Mouse (Mus musculus): Measurements from ENCODE around the gene Hoxa3. TPM values are rescaled to one million over a fixed set of nuclear protein-coding genes. Genes with fewer than 3 reads are reported as not detected.

Gene Hoxa3
- polyA plus RNA-seq, 2 experiments from 2014 or later: 0.15 TPM; not detected in 1

DNA sequence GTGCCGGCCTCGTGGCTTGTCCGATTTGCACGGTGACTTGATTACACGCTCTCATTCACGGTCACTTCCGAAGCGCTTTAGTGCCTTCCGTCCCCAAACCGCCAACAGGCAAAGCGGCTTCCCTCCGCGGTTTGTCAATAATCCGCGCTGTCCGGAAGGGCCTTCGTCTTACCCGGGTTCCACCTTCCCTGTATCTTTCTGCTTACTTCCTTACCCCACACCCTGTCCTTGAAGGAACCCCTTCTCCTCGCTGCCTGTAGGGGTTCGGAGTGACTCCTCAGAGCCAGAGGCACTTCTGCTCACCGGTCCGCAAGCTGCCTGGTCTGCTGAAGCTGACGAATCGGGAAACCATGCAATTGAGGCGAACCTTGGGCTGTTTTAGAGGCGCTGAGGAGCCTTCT is 33.3 kb upstream of the Hoxa3 start:
- ATAC-seq: peak; percentile 48

DNA sequence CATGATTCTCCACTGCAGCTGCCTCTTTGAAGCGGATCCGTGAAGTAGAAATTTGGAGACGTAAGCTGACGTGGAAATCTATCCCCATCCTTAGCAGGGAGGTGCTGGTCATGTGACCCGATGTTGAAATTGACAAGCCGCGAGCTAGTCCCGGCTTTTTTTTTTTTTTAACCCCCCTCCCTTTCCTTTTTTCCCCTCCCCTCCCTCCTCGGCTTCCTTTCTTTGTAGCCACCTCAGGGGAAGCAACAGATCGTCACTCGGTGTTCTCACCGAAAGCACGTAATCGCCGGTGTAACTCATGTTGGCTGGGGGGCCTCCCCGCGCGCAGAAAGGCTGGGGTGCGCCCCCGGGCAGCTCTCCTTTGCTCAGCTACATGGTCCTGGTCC is 32.6 kb upstream of the Hoxa3 start, which contains the start of gene Hoxa11:
Hoxa11 (minus strand) TSS at position 54 of the 386 bp plus-strand sequence.
- ATAC-seq: peak; percentile 41

DNA sequence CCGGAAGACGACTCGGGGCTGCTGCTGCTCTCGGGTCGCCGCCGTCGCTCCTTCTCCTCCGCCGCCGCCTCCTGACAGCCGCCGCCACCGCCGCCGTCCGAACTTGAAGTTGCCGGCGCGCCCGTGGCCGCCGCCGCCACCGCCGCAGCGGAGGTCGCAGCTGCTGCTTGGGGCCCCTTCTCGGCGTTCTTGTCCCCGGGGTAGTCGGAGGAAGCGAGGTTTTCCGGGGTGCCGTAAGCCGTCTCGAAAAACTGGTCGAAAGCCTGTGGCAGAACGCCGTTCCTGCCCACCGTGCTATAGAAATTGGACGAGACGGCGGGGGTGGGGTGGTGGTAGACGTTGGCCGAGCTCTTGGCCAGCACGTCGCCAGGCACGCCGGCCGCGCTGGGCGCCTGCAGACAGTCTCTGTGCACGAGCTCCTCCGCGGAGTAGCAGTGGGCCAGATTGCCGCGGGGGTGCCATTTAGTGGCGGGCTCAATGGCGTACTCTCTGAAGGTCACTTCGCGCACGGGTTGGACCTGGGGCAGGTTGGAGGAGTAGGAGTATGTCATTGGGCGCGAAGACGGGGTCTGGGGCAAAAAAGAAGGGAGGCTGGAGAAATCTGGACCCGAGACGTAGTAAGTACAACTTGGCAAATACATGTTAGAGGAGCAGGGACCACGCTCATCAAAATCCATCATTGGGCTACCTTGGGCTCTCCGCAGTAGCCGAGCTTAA is 32.1 kb upstream of the Hoxa3 start:
- no peak for ATAC-seq

DNA sequence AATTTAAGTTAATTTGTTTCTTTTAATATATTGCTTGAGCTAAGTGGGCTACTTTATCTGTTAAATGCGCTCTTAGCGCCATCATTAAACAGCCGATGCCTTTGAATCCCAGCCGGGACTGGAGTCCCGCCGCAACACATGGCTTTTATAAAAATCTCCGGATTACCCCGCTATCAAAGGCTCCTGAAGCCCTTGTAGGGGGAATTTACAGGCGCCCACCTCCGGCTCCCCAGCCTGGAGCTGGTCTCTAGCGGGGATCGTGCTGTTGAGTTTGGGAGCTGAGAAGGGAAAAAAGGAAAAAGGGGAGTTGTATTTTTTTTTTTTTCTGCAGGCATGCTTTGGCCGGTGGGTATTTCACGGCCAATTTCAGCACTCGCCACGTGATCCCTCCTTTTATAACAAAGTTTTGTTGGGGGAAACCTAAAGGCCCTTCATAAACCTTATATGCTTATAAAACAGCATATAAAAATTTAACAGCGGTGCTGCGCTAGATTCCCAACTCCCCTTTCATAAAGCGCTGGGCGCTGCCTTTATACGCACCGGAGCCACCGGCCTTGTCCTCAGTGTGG is 31.4 kb upstream of the Hoxa3 start:
- ATAC-seq: no peak

DNA sequence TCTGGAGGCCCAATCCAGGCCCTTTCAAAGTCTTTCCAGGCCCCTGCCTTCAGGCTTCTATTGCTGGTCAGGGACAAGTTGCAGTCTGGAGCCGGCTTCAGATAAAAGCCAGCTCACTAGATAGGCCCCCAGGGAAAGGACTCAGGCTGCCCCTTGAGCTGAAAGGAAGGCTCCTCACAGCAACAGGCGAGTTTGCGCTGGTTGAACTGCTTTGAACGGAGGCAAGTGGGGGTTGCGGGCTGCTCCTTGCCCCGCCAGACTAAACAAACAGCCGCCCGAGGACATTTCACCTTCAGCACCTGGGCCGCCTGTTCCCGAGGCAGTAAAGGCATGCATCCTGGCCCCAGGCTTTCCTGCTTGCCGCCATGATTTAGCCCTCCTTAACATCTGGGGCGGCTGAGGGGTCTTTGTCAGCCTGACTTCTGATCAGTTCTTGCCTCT is 30.6 kb upstream of the Hoxa3 start:
- no peak for ATAC-seq

DNA sequence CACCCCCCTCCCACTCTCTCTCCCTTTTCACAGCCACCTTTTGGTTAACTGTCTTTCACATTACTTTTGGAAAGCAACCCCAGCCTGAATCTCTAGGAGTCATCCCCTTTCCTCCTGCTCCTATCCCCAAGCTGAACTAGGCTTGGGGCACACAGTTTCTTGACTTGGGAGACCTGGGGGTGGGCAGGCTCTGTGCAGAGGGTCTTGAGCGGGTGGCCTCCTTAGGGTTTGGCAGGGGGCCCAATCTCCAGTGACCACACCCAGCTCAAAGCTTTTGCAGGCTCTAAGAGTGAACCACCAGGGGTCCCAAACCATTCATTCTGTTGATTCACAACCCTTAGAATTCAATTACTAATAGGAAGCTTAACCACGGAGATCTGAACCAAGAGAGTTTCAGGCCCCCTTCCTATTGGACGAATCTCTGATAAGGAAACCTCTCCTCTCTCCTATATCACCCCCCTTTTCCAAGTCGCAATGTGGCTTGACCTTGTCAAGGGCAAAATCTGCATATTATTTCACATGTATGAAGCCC is 29.7 kb upstream of the Hoxa3 start:
- no peak for ATAC-seq

DNA sequence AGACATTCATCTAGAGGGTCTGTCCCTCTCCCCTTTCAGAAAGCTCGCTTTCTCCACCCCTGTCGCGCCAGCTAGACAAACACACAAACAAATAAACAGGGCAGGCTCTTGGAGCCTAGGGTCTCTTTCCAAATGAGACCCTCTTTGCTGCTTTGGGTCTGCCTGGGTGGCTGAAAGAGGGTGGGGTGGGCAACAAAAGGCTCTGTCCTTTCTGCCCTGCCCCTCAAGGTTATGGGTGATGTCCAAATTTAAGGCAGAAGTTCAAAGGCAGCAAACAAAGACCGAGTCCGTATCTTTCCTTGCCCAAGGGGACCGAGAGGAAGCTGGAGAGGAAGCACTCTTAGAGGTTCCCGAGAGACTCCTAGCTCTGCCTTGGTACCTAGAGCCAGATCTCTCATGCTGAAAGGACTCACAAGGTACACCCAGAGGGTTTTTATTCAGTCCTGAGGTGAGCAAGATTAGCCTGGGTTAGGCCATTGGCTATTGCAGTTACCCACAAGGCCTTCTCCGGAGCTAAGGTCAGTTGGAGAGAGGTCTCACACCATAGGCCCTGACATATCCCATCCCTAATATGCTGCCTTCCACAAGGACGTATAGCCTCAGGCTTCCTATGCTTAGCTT is 28.0 kb upstream of the Hoxa3 start:
- no peak for ATAC-seq

DNA sequence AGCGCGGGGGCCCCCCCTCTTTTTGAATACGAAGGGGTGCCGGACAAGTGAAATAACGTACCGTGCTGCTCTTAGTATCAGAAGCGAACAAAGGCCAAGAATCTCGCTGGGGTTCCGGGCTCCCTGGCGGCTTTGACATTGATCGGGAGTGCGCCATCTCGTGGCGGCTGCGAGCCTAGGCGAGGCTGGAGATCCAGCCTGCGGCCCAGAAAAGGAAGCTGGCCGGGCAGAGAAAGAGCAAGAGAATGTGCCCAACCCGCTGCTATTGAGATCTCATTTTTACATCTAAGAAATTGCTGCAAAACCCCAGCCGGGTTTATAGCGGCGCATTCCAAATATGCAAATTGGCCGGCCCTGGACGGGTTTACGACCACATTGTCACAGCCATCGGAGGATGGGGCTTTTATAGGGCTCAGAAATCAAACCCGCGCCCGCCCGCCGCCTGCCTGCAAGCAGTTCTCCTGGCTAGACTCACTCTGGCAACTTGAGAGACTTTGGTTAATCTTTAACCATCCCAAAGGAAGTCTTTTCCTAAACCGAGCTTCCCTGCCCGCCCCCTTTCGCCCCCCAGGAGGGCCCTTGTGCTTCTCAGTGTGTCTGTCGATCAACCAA is 27.4 kb upstream of the Hoxa3 start, which contains the start of gene Hoxa10:
Hoxa10 (minus strand) TSS at position 466 of the 612 bp plus-strand sequence.
- ATAC-seq: peak; percentile 78

DNA sequence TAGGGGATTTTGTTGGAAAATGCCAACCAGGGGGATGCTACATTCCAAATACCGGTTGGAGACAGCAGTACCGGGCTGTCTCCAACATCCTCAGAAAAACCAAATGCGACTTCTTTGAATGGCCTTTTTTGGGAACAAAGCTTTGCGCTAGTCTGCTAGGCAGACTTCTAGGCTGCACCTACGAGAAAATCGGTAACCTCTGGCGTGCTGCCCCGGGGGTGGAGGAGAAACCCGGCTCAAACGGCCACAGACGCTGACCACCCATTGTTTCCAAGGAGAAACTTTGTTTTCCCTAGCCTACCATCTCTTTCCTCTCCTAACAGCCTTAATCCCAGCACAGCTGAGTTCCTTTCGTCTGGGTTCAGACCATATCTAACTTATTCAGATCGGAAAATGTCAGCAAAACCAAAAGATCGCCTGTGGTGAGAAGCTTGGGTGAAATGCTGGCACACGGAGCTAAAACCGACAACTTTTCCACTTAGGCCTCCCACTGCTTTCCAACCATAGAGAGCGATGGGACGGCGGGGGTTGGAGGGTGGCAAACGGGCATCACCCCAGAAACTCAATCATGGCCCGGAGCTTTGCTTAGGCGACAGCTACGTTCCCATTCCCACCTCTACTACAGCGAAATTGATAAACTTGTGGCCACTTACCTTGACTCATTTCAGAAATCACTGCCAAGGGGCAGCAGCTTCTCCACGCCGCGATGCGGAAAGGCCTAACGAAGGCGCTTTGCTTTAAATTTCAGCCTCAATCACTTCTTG is 26.7 kb upstream of the Hoxa3 start:
- no peak for ATAC-seq

DNA sequence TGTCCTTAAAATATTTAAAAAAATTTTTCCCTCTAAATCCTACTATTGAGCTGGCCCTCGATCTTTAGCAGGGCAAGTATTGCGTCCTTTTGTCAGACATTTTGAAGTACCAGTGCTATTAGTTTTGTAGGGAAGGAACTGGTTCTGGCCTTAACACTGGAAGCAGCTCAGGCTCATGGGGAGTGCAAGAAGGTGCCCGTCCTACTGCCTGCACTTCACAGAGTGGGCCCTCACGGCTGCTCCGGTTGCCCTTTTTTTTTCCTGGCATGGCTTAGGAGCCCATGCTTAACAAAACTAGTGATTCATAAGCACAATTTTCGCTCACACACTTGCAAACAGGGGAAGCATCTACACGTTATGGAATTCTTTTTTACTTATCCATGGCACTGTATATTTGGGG is 25.8 kb upstream of the Hoxa3 start:
- ATAC-seq: no peak

DNA sequence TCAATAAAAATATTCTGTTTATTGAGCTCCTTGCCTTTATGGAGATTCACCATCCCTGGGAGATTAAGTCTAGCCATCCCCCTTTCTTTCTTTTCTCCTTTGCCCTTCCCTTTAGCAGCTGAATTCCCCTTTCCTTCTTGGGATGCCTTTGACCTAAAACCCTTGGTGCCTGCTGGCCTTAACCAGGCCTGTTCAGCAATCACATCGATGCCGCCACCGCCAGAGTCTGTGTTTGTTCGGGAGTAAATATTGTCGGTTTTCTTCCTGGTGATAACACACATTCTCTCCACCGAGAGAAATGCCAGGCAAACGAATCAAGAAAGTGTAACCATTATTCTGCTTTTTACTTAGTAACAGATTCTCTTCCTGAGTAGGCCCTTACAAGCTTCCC is 25.0 kb upstream of the Hoxa3 start:
- ATAC-seq: no peak

DNA sequence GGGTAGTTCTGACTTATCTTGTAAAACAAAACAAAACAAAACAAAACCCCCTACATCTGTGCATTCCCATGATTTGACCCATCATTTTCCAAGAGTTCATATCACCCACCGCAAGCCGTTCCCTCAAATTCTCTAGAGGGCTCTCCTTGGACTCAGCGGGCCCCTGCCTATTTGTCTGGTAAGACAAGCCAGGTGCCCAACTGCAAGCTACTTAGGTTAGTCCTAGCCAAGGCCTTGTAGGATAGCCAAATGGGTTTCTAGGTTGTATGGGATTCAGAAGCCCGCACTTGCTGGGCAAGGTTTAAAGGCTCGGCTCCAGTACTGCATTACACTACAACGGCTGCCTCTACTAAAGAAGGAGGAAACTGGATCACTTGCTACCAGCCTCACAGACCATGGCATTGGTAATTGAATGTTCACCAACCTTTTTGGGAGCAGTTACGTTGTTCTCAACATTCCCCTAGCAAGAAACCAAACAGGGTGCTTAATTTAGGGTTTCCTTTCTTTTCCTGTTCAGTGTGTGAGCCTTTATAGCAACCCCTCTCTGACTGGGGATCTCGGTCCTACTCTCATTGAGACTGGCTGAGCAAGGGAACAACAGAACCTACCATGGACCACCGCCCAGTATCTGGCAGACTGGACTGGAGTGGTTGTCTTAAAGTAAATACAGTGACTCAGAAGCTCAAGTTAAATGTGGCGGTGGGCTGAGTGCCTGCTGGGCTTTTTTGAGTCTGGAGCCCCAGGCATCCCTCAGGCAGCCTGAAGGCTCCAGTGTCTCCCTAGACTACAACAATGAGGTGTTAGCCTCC is 24.4 kb upstream of the Hoxa3 start:
- no peak for ATAC-seq

DNA sequence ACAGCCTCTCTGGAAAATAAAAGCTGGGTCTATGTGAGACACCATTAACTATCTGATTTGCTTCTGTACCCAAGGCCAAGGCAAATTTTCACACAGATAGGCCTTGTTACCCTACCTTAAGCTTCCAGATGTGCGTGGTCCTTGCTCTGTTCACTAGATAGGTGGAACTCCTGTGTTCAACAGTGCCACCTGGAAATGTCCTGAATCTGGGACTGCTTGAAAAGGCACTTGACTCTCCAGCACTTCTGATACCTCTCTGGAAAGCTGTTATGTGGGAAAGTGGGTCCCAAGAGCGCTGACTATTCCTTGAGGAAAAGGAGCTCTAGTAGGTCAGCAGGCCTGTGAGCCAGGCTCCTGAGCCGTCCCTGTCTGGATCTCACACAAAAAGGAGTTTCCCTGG is 23.7 kb upstream of the Hoxa3 start:
- no peak for ATAC-seq

DNA sequence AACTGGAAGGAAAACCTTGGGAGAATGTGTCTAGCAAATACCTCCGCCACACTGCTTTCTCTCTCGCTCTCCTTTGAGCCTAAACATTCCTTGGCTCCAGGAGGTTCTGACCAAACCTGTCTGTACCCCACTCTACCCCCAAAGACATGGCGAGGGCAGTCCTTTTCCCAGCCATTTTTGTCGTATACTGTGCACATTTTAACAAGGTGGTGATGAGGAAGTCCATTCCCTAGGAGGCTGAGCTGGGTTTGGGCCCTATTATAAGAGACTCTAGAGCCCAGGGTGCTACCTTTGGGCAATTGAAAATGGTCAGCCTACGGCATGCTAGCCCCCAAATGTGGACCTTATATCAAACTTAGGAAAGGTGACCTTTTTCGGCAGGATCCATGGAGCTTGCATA is 22.7 kb upstream of the Hoxa3 start:
- no peak for ATAC-seq

DNA sequence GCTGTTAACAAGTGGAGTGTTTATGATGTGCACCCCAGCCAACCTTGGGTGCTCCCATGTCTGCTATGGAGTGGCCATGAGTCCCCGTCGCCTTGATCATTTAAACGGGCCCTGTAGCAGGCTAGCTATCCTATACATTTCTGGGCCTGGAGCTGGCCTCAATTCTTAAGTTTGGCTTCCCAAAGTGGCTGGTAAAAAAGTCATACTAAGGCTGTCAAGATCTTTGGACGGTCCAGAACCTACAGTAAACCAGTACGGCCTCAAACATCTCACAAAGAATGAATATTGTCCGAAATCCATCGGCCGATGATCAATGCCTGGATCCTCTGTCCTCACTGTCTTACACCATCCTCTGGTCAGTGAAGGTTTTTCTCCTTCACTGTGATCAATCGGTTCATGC is 22.1 kb upstream of the Hoxa3 start:
- ATAC-seq: no peak

DNA sequence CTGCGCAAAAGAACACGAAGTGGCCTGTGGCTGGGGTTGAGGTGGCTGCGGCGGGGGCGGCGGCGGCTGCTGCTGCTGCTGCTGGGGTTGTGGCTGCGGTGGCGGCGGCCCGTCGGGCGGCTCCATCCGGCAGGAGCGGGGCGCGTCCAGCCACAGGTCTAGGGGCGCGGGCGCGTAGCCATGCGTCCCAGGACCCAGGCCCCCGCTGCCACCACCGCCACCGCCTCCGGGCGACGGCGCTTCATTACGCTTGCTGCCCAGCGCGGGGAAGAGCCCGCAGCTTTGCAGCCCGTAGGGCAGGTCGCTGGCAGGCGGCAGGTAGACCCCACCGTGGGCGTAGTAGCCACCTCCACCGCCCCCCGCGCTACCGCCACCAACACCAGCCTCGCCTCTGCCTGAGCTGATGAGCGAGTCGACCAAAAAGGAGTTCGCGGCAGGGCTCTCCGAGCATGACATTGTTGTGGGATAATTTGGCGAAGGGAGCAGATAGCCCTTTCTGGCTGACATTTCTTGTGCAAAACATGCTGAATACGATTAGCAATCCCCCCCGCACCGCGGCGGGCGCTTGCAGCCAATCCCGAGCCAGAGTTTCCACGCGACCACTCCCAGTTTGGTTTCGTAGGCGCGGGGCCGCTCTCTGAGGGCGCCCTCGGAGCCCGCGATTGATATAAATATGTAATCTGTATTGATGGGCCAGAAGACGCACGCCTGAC is 21.4 kb upstream of the Hoxa3 start:
- ATAC-seq: no peak

DNA sequence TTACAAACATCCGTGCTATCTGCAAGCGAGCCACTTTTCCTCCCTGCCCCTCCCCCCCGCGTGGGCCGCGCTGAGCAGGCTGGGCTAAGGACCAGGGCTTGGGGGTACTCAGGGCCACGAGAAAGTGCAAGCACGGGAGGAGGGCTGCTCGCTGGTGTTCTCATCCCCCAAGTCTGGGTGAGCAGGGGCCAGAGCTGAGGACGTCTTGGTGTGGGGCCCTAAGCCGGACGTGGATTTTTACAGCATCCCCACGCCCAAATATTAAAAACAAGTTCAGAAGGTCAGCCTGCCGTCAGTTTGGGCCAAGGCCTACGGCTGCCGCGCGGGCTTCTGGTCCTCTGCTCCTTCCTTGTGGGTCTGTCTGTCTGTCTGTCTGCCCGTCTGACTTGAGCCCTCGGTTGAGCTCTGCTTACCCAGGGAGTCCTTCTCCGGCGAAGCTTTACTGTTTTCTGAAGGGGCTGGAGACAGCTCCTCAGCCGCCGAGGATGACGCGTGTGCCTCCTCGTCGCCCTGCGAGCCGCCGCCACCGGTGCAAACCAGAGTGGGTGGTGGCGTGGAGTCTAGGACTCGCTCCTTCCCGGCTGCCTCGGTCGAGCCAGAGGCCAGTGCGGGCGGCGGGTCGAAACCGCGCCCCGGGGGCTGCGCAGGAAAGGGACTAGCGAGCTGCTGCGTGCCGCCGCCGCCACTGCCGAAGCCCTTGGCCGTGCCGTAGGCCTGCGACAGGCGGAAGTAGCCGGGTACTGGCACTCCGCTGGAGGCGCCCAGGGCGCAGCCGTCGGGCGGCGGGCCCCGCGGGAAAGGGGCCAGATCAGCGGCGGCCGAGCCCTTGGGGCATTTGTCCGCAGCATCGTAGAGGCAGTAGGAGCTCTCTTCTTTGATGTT is 20.7 kb upstream of the Hoxa3 start:
- ATAC-seq: peak; percentile 33

DNA sequence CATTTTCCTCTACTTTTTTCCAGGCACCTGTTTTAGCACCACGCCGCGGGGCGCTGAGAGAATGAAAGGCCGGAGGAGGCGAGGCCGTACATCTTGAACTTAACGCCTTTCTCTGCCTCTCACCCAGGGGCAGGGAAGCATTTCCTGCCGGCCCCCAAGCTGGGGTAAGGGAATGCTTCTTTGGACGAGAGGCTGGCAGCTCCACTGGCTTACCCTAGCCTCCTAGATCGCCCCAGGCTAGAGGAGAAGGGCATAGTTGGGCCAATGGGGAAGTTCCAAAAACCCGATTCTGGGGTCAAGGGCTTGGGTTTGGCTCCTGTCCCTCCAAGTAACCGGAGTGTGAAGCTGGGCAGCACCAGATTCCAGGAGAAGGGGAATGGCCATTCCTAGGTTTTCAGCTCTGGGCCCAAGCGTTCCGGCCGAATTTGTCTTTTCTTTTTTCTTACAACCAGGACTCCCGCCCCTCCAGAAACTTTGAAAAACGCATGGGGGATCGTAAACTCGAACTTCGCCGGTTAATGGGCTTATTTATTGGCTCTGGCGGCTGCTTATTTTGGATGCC is 19.9 kb upstream of the Hoxa3 start:
- ATAC-seq: no peak

DNA sequence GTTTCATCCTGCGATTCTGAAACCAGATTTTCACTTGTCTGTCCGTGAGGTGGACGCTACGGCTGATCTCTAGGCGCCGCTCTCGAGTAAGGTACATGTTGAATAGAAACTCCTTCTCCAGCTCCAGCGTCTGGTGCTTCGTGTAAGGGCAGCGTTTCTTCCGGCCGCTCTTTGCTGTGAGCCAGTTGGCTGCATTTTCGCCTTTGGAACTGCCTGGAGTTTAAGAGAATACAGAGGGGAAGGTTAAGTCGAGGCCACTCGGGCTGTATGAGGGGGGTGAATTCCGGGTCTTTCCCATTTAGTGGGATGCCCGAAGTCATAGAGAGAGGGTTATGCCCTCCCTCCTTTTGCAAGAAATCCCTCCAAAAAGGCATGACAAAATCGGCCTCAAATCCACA is 19.4 kb upstream of the Hoxa3 start:
- ATAC-seq: no peak
